Mouse (Mus musculus): ENCODE data around the gene Rhd.

GRCm38 (mm10) chr4:134847587-134847986 lies 16.7 kb upstream of the Rhd start:
- TF ChIP-seq CTCF (IDR thresholded peaks at IDR 0.05; ENCODE audit: borderline replicate concordance, control insufficient read depth, extremely low read depth, insufficient read depth, low read length, poor library complexity) (no peak), POLR2A (IDR thresholded peaks at IDR 0.05; ENCODE audit: control insufficient read depth, extremely low read depth, insufficient read depth, low read length, poor library complexity) (no peak)
